Mouse (Mus musculus): Measurements from ENCODE around the gene Ppp1r35. TPM values are rescaled to one million over a fixed set of nuclear protein-coding genes. Genes with fewer than 3 reads are reported as not detected.

Gene Ppp1r35
- 2.5 TPM for polyA plus RNA-seq (2014; fragmentation: Illumina TruSeq; extraction: RNeasy Lipid Tissue Mini Kit (QIAGEN cat#74804); ENCODE audit: low read depth, low replicate concordance)

DNA sequence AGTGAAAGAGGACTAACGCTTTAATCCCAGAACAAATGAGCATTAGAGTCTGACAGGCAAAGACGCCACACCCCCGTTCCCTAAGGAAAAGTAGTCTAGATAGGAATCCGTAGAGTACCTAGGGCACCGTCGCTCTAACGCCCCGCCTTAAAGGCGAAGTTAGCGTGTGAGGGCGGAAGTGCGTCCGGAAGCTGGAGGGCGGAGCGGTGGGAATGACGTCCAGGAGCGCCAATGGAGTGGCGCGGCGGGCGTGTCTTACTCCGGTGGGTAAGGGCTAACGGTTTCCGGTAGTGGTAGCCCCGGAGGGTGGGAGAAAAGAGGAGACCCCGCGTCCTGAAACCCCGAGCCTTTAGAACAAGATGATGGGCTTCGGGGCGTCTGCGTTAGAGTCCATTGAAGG is at the start of gene Ppp1r35:
TSS of gene Ppp1r35 (plus strand) at position 215 of the 400 bp plus-strand sequence.

DNA sequence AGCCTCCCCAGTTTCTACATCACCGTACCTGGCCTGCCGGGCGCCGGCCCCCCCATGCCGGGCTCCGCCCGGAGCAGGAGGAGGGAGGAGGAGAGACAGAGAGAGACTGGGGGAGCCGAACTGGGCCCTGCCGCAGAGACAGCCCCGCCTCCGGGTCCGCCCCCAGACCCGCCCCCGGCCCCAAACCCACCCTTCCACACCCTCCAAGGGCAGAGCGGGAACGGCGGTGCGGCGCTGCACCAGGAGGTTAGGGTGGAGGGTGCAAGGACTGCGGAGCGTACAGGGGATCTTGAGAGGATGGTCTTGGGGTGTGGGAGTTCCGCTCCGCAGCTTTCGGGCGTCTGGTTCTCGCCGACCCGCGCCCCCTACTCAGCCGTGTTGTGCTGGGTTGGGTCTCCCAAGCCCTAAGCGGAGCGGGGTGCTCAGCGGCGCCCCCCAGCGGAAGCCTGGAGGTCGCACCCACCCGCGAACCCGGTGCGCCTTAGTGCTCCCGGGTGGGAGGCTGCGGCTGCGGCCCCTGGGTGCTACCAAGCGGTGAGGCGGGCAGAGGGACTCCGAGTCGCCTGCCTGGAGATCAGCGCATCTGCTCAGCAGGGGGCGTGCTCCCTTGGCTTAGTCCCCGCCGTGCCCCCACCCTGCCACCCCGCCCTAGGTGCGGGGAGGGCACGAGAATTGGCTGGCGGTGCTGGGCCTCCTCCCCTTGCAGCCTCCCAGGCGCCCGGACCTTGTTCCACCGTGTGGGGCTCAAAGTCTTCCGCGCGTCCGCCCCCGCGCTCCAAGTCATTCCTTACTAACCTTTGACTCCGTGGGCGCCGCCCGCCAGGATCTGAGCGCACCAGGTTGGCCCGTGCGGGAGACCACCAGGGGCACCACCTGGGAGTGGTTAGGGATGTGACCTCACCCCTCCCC is 37.4 kb upstream of the Ppp1r35 start, which contains the start of gene Nyap1:
TSS of gene Nyap1 (minus strand) at position 585 of the 909 bp plus-strand sequence.

DNA sequence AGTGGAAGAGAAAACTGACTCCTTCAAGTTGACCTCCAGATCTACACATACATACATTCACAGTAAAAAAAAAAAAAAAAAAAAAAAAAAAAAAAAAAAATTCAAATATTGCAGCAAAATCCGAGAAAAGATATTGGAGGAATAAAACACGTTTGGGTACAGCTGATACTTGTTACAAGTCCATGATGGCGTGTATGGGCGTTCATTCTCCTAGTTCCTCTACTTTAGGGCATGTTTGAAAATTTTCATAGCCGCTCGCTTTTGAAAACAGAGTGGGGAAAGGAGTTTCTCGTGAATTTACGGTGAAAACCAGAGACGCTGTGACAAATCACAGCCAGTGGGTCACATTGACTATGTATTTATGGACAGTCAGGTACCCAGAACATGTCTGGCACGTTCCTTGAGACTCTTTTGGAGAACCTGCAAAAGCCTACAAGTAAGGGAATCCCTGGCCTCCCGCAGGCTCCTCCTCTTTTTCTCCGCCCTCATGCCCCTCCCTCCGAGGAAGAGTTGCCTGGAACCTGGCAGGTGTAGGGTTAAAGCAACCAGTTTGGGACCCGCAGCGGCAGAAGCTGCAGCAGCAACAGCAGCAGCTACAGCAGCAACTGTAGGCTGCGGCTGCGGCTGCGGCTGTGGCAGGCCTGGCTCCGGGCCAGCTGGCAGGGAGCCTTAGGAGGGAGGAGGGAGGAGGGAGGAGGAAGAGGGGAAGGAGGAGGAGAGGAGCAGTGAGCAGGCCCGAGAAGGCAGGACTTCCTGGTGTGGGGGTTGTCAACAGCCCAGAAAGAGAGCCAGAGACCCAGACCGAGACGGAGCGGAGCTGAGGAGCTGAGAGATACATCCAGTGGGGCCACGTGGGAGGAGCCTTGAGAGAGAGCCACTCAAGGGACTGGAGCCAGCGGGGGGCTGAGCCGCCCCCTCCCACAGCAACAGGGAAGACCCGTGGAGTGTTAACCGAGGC is 33.2 kb upstream of the Ppp1r35 start, which contains the start of gene Tsc22d4:
TSS of gene Tsc22d4 (plus strand) at position 517 of the 958 bp plus-strand sequence.

DNA sequence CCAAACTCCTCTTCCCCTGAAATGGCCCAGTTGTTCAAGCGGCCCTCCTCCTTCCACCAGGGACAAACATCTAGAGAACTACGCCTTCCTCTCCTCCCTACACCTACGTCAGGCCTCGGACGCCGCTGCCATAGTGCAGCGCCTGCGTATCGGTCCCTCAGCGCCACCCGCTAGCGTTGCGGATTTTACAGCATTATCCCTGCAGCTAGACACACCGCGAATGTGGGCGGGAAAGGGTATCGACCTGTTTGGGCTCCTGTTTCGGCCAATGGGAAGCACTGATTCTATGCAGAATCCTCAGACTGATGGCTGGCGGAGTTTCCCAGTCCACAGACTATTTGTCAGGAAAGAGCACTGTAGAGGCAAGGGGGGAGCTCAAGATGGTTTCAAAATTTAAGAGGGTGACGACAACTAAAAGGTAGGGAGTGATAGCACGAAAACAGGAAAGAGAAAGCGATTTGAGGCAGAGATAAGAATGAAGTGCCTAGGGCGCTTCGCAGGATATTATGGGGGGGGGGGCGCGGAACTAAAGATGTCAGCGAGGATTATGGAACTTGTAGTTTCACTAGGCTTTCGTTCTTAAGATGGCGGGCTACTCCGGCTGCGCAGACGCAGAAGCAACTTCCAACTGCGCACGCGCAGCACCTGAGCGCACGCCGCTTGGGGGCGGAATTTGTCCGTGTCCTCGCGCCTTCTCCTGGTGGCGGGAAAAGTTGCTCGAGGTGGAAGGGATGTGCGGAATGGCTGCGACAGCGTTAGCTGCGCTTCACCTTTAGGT is 8.7 kb downstream of the Ppp1r35 start, which contains the start of the genes Mepce and Zcwpw1:
TSS of gene Mepce (minus strand) at position 505 of the 778 bp plus-strand sequence.
TSS of gene Zcwpw1 (plus strand) at position 648 of the 778 bp plus-strand sequence.

Other genes with a start within 250 kb of the Ppp1r35 start
- not detected for gene Epo, start 245.6 kb upstream of the Ppp1r35 start, polyA plus RNA-seq (2014; fragmentation: Illumina TruSeq; extraction: RNeasy Lipid Tissue Mini Kit (QIAGEN cat#74804); ENCODE audit: low read depth, low replicate concordance)
- gene Gnb2, start 245.3 kb upstream of the Ppp1r35 start, polyA plus RNA-seq (2014; fragmentation: Illumina TruSeq; extraction: RNeasy Lipid Tissue Mini Kit (QIAGEN cat#74804); ENCODE audit: low read depth, low replicate concordance), result 5.5 TPM
- gene Actl6b, start 225.3 kb upstream of the Ppp1r35 start, polyA plus RNA-seq (2014; fragmentation: Illumina TruSeq; extraction: RNeasy Lipid Tissue Mini Kit (QIAGEN cat#74804); ENCODE audit: low read depth, low replicate concordance), result not detected
- 32.0 TPM for gene Tfr2, start 209.0 kb upstream of the Ppp1r35 start, polyA plus RNA-seq (2014; fragmentation: Illumina TruSeq; extraction: RNeasy Lipid Tissue Mini Kit (QIAGEN cat#74804); ENCODE audit: low read depth, low replicate concordance)
- 1.3 TPM for gene Mospd3, start 177.8 kb upstream of the Ppp1r35 start, polyA plus RNA-seq (2014; fragmentation: Illumina TruSeq; extraction: RNeasy Lipid Tissue Mini Kit (QIAGEN cat#74804); ENCODE audit: low read depth, low replicate concordance)
- 0.64 TPM for gene Pcolce, start 165.1 kb upstream of the Ppp1r35 start, polyA plus RNA-seq (2014; fragmentation: Illumina TruSeq; extraction: RNeasy Lipid Tissue Mini Kit (QIAGEN cat#74804); ENCODE audit: low read depth, low replicate concordance)
- not detected for gene Fbxo24, start 149.8 kb upstream of the Ppp1r35 start, polyA plus RNA-seq (2014; fragmentation: Illumina TruSeq; extraction: RNeasy Lipid Tissue Mini Kit (QIAGEN cat#74804); ENCODE audit: low read depth, low replicate concordance)
- 0.40 TPM for gene Lrch4, start 149.7 kb upstream of the Ppp1r35 start, polyA plus RNA-seq (2014; fragmentation: Illumina TruSeq; extraction: RNeasy Lipid Tissue Mini Kit (QIAGEN cat#74804); ENCODE audit: low read depth, low replicate concordance)
- gene Gm20605, start 149.7 kb upstream of the Ppp1r35 start, polyA plus RNA-seq (2014; fragmentation: Illumina TruSeq; extraction: RNeasy Lipid Tissue Mini Kit (QIAGEN cat#74804); ENCODE audit: low read depth, low replicate concordance), result not detected
- gene Sap25, start 137.5 kb upstream of the Ppp1r35 start, polyA plus RNA-seq (2014; fragmentation: Illumina TruSeq; extraction: RNeasy Lipid Tissue Mini Kit (QIAGEN cat#74804); ENCODE audit: low read depth, low replicate concordance), result not detected
- not detected for gene Irs3, start 133.1 kb upstream of the Ppp1r35 start, polyA plus RNA-seq (2014; fragmentation: Illumina TruSeq; extraction: RNeasy Lipid Tissue Mini Kit (QIAGEN cat#74804); ENCODE audit: low read depth, low replicate concordance)
- gene Agfg2, start 94.1 kb upstream of the Ppp1r35 start, polyA plus RNA-seq (2014; fragmentation: Illumina TruSeq; extraction: RNeasy Lipid Tissue Mini Kit (QIAGEN cat#74804); ENCODE audit: low read depth, low replicate concordance), result 10.3 TPM
- not detected for gene Nyap1, start 37.2 kb upstream of the Ppp1r35 start, polyA plus RNA-seq (2014; fragmentation: Illumina TruSeq; extraction: RNeasy Lipid Tissue Mini Kit (QIAGEN cat#74804); ENCODE audit: low read depth, low replicate concordance)
- gene Tsc22d4, start 33.1 kb upstream of the Ppp1r35 start, polyA plus RNA-seq (2014; fragmentation: Illumina TruSeq; extraction: RNeasy Lipid Tissue Mini Kit (QIAGEN cat#74804); ENCODE audit: low read depth, low replicate concordance), result 0.79 TPM
- 4.4 TPM for gene Mepce, start 8.8 kb downstream of the Ppp1r35 start, polyA plus RNA-seq (2014; fragmentation: Illumina TruSeq; extraction: RNeasy Lipid Tissue Mini Kit (QIAGEN cat#74804); ENCODE audit: low read depth, low replicate concordance)
- gene Zcwpw1, start 8.9 kb downstream of the Ppp1r35 start, polyA plus RNA-seq (2014; fragmentation: Illumina TruSeq; extraction: RNeasy Lipid Tissue Mini Kit (QIAGEN cat#74804); ENCODE audit: low read depth, low replicate concordance), result 8.9 TPM
- 3.2 TPM for gene Pilra, start 57.4 kb downstream of the Ppp1r35 start, polyA plus RNA-seq (2014; fragmentation: Illumina TruSeq; extraction: RNeasy Lipid Tissue Mini Kit (QIAGEN cat#74804); ENCODE audit: low read depth, low replicate concordance)
- gene Pilrb1, start 79.3 kb downstream of the Ppp1r35 start, polyA plus RNA-seq (2014; fragmentation: Illumina TruSeq; extraction: RNeasy Lipid Tissue Mini Kit (QIAGEN cat#74804); ENCODE audit: low read depth, low replicate concordance), result 3.8 TPM
- 3.2 TPM for gene Pilrb2, start 93.0 kb downstream of the Ppp1r35 start, polyA plus RNA-seq (2014; fragmentation: Illumina TruSeq; extraction: RNeasy Lipid Tissue Mini Kit (QIAGEN cat#74804); ENCODE audit: low read depth, low replicate concordance)
- 371 TPM for gene Cyp3a13, start 142.8 kb downstream of the Ppp1r35 start, polyA plus RNA-seq (2014; fragmentation: Illumina TruSeq; extraction: RNeasy Lipid Tissue Mini Kit (QIAGEN cat#74804); ENCODE audit: low read depth, low replicate concordance)
- gene Gjc3, start 184.2 kb downstream of the Ppp1r35 start, polyA plus RNA-seq (2014; fragmentation: Illumina TruSeq; extraction: RNeasy Lipid Tissue Mini Kit (QIAGEN cat#74804); ENCODE audit: low read depth, low replicate concordance), result 1.0 TPM
- gene Azgp1, start 202.7 kb downstream of the Ppp1r35 start, polyA plus RNA-seq (2014; fragmentation: Illumina TruSeq; extraction: RNeasy Lipid Tissue Mini Kit (QIAGEN cat#74804); ENCODE audit: low read depth, low replicate concordance), result 2,187 TPM
- gene Smok3a, start 242.4 kb downstream of the Ppp1r35 start, polyA plus RNA-seq (2014; fragmentation: Illumina TruSeq; extraction: RNeasy Lipid Tissue Mini Kit (QIAGEN cat#74804); ENCODE audit: low read depth, low replicate concordance), result not detected
- not detected for gene Smok3b, start 242.6 kb downstream of the Ppp1r35 start, polyA plus RNA-seq (2014; fragmentation: Illumina TruSeq; extraction: RNeasy Lipid Tissue Mini Kit (QIAGEN cat#74804); ENCODE audit: low read depth, low replicate concordance)

Data from liver, adult 10 weeks (tissue).